Mouse (Mus musculus) layer of hippocampus, adult 8-10 months (tissue): ENCODE measurements around the gene Stat5a. TPM values are rescaled to one million over a fixed set of nuclear protein-coding genes. Genes with fewer than 3 reads are reported as not detected.
A peak's percentile ranks its signal among the peaks of the same experiment; 100 is the strongest.

Experiments used
- DNase-seq, 2 experiments: peaks; one replicate each; pipeline ENCODE4 v3.0.0; 2022; ENCODE audit warnings: low spot score in 2 of 2
- total RNA-seq, 4 experiments: library from RNA; stranded (reverse); gene quantifications; 2 replicates each; pipeline ENCODE4 v1.2.4; 2022

The Stat5a gene
- total RNA-seq, 4 experiments from 2014 or later = 2.5 to 3.8 (median 2.8) TPM

GRCm38 (mm10) chr11:100860198-100861048, 1.3 kb downstream of the Stat5a start:
- DNase-seq = peak in 1 of 2 experiments; percentile 14

DNA sequence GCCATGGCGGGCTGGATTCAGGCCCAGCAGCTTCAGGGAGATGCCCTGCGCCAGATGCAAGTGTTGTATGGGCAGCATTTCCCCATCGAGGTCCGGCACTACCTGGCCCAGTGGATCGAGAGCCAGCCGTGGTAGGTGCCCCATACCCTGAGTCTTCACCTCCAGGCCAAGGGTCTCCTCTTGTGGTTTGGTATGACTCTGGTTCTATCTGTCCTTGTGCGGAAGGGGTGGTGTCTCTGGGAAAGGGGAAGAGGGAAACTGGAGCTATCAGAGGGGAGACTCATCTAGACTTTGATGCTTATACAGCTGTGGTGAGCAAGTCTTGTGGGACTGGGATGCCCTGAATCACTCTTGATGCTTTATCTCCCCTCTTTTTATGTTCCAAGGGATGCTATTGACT, 2.2 kb downstream of the Stat5a start:
- no peak for DNase-seq

- DNase-seq = no peak
These were observed 2.7 kb downstream of the Stat5a start for GRCm38 (mm10) chr11:100861836-100862235.

GRCm38 (mm10) chr11:100863141-100863540, 4.0 kb downstream of the Stat5a start:
- no peak for DNase-seq

- no peak for DNase-seq
These were observed 6.5 kb downstream of the Stat5a start for GRCm38 (mm10) chr11:100865618-100866017.

DNA sequence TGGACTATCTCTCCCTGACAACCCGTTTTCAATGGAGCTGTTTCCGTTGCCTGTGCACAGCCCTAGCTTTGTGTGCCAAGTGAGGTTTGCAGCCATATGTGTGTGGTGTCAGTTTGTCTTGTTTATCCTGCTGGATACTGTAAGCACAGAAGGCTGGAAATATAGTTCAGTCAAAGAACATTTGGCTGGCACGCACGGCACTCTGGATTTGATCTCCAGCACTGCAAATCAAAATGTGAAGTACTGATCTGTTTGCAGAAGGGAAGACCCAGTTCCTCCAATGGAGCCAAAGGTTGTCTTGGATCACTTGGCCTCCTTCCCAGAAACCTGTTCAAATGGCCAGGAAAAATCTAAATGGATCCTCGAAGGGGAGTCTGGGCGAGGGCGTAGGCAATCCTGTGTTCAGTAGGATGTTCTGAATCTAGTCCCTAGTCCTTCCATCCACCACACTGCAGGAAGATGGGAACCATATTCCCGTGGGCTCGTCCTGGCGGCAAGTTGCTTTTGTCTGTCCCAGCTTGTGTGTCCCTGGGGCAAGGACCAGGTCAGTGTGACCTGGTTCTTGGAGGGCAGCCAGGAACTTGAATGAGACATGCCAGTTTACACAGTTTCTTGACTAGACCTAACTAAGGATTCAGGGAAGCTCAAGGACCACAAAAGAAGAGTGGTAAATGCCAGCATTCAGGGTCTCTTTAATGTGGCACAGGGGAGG, 11.3 kb downstream of the Stat5a start:
- DNase-seq = peak; percentile 51 to 73

- no peak for DNase-seq
These were observed 11.8 kb downstream of the Stat5a start for GRCm38 (mm10) chr11:100870968-100871350.

DNA sequence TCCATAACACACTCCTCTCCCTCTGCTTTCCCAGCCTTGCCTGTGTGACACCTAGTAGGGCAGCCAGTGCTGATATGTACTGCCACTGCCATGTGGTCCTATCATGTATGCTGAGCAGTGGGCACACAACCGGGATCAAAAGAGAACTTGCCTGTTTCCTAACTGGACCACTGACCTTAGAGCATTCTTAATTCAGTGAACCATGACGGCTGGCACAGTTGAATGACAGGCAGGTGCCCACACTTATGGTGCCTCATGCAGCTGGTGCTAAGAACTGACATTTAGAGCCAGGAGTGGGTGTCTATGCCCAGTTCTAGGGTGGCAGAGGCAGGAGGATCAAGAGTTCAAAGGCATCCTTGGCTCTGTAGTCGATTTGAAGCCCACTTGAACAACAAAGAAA, 16.6 kb downstream of the Stat5a start:
- DNase-seq = no peak

DNA sequence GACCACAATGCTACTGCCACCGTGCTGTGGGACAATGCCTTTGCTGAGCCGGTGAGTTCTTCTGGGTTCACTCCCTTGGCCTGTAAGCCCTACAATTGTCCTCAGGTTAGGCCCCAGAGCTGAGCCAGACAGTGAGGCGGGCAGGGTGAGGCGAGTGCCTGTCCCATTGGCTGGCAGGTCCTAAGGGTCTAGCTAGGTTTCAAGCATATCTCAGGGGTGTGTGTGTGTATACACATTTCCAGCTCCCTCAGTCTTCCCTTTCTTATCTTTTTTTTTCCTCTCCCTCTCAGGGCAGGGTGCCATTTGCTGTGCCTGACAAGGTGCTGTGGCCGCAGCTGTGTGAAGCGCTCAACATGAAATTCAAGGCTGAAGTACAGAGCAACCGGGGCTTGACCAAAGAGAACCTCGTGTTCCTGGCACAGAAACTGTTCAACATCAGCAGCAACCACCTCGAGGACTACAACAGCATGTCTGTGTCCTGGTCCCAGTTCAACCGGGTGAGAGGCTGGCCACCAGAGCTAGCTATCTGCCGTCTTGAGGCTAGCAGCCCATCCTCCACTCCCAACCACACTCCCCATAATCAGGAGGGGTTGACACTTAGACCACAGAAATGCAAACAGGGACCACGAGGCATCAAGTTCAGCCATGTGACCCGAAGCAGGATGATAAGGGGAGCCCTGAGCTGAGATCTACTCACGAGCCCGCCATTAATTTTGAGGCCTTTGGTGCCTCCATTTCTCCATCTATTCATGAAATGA, 20.3 kb downstream of the Stat5a start:
- DNase-seq = no peak

DNA sequence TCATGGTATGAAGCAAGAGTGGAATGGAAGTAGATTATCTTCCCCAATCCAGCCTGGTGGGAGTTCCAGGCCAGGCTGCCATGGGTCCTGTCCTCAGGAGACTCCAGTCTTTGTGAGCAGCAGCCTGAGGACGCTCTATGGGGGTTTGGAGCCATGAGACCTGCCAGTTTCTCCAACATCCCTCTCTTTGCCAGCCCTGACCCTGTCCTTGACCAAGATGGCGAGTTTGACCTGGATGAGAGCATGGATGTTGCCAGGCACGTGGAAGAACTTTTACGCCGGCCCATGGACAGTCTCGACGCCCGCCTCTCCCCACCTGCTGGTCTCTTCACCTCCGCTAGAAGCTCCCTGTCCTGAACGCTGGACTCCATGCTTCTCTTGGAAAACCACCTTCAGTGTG, 24.5 kb downstream of the Stat5a start:
- no peak for DNase-seq

DNA sequence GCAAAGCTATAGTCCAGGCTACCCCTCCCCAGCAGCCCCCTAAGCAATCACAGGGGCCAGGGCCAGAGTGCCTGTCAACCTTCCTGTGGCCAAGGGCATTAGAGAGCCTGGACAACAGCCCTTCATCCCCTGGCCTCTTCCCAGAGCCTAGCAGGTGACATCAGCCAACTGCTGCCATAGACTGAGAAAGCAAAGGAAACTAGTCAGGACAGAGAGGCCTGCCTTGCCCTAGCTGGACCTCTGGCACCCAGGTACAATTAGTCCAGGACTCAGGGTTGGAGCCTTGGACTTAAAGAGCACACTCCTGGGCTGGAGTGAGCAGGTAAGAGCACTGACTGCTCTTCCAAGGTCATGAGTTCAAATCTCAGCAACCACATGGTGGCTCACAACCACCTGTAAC, 26.3 kb downstream of the Stat5a start:
- DNase-seq = no peak

GRCm38 (mm10) chr11:100886188-100886740, 27.1 kb downstream of the Stat5a start:
- DNase-seq = no peak

- no peak for DNase-seq
These were observed 28.1 kb downstream of the Stat5a start for GRCm38 (mm10) chr11:100887236-100887635.

- no peak for DNase-seq
These were observed 28.6 kb downstream of the Stat5a start for GRCm38 (mm10) chr11:100887764-100888163.

- no peak for DNase-seq
These were observed 29.2 kb downstream of the Stat5a start for GRCm38 (mm10) chr11:100888348-100888820.

GRCm38 (mm10) chr11:100890481-100890880, 31.3 kb downstream of the Stat5a start:
- DNase-seq = no peak

- no peak for DNase-seq
These were observed 32.3 kb downstream of the Stat5a start for GRCm38 (mm10) chr11:100891256-100892123.

GRCm38 (mm10) chr11:100892435-100892834, 33.3 kb downstream of the Stat5a start:
- no peak for DNase-seq

DNA sequence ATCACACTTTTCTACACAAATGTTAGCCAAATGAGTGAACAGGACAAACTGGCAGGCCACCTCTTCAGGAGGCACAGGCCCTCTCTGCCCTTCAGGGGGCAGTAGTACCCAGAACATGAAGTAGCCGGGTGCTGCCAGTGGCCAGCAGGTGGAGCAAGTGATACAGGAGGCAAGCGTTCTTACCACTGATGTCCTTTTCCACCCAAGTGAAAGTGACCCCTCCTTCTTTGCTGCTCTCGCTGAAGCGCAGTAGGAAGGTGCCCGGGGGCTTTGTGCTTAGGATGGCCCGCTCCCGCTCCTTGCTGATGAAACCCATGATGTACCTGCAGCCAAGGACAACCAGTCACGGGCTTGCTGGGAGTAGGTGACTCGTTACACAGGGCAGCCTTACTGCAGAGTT, 34.3 kb downstream of the Stat5a start:
- peak; percentile 82 to 90 for DNase-seq

DNA sequence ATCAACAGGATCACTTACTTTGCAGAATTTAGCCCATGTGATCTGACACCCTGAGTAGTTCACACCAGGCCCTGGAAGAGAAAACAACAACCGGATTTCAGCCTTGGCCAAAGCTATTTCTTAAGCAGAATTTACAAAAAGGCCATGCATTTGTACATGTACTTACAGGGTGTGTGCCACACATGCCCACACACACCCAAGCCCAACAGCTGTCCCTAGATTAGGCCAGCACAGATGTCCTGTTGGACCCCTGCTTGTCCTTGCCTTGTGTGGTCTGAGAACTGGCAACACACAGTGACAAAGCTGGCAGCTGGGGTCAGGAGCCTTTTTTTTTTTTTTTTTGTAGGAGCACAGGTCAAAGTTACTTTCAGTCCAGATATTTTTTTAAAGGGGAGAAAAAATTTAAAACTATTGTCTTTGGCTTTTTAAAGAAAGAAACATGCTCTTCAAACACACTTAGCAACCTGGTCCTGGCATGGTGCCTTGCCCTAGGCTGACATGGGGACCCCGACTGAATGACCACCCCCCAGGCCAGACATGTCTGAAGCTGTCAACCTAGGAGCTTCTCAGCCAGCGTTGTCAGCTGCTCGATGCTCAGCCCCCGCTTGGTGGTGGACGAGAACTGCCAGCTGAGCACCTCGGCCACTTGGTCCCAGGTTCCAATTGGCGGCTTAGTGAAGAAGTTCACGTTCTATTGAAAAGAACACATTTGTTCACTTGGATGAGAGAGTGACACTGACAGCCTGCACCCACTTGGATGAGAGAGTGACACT, 35.2 kb downstream of the Stat5a start:
- no peak for DNase-seq
